Mouse (Mus musculus) common myeloid progenitor, adult 5-6 weeks (primary cell): ENCODE data around the gene Chl1. TPM values are rescaled to one million over a fixed set of nuclear protein-coding genes. Genes with fewer than 3 reads are reported as not detected.

Experiments used
- ATAC-seq: replicated peaks from 2 replicates; pipeline ENCODE4 v1.8.0; 2016; ENCODE audit warnings: low read depth, mild to moderate bottlenecking, moderate TSS enrichment, inconsistent platforms; ENCODE audit not compliant: poor library complexity, severe bottlenecking
- total RNA-seq: library from RNA; stranded (forward); fragments of 200-1000, 187-1606 nt; gene quantifications from 2 replicates; pipeline ENCODE4 v1.2.3, GENCODE M21; 2017

Chl1 gene
- not detected in 2 replicates for total RNA-seq

DNA sequence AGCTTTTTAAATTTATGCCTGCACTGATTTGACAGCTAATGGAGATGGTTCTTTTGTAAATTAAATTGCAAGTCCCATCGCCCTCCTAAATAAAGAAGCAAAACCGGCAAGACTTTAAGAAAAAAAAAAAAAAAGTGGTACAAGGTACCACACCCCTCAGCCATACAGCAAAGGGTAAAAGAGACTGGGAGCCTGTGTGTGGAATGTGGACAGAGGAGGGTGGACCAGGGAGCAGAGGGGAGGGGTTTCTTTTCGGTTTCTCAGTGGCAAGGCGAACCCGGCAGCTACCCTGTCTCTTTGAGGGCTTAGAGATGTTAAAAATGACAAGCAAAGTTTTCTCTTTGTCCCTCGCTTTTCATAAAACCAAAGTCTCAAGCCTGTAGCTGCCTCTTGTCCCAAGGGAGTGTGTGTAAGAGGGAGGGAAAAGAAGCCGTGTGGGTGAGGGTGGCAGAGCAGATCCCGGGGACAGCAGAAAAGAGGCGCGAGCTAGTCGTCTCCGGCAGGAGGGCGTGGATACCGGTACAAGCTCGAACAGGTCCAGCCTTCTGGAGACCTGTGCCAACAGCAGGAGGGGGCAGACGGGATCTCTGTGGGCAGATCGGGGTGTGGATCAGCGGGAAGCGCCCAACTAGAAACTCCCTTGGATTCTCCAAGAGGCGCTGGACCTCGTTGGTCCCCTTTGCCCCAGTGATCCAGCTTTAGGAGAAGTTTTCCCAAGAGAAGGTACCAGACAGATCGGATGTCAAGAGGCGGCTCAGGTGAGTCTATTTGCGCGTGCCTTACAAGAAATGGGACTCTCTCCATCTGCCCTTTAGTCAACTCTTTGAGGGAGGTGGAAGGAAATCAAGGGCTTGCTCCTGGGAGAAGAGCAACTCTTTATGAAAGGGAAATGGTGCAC lies at the start of gene Chl1:
Chl1 (plus strand) TSS at position 195 of the 898 bp plus-strand sequence.
- ATAC-seq, result peak; percentile 67

GRCm38 (mm10) chr6:103465479-103466080 lies 44.8 kb upstream of the Chl1 start:
- ATAC-seq, result peak; percentile 99

DNA sequence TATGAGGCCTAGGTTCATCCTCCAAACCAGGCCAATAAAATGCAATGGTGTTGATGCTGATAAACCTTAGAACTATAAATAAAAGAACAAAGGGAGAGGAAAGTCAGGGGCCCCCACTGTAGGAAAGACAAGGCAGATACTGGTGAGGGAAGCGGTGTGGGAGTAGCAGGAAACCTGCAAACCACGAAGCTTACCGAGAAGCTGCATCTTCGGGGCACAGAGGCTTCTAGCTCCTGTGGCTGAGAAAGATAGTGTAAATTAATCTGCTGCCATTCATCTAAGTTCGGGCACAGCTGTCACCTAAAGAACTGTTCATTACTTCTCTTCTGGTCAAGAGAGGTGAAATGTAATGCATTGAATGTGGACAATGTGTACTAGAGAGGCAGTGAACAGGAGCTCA lies 37.1 kb upstream of the Chl1 start:
- ATAC-seq, result peak; percentile 92

- no peak for ATAC-seq
Measured at GRCm38 (mm10) chr6:103487199-103487598, 23.2 kb upstream of the Chl1 start.

GRCm38 (mm10) chr6:103498404-103498803 lies 12.0 kb upstream of the Chl1 start:
- no peak for ATAC-seq

DNA sequence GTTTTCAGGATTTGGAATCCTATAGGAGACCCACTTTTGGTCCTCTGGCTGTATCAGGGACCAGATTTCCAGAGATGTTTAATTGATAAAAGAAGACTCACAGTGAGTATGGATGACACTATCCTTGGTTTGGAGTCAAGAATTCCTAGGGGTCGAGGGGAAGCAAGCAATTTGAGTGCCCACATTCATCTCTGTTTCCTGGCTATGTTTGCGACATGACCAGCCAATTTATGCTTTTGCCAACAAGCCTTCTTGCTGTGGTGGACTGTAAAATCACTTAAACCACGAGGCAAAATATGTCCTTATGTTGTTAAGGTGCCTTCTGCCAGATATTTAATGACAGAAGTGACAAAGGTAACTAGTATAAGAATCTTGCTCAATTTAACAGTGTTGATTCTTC lies 6.3 kb upstream of the Chl1 start:
- ATAC-seq, result no peak

DNA sequence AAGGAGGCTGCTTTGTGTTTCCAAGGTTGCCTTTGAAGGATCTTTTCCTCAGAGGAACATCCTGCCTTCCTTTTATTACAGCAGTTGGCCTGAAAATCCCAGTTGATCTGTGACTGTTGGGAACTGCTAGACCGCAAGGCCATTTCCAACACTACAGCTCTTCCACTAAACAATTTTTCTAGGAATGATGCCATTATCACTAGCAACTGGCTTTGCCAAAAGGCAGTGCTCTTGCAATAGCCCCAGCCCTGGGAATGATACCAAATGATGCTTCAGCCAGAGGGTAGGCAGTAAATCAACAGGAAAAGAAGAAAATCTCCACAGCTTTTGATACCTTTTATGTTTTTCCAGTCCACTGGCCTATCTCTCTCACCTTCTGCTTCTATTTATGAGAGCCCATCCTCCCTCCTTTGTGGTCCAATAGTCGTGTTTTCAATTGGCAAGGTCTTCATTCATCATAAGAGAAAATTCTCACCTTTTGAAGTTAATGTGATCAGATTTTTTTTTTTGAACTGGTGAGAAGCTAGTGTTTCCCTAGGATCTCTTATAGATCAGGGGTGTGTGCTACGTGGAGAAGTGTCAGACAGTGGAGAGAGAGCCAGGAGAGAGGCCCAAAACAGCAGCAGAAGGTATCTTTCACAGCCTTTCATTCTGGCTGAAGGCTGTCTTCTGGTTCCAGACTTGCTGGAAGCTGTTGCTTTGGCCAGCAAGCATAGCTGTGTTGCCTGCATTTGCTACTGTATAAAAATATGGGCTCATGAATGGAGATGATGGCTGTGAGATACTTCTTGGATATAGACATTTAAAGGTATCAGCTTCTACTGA lies 2.4 kb upstream of the Chl1 start:
- ATAC-seq, result no peak

DNA sequence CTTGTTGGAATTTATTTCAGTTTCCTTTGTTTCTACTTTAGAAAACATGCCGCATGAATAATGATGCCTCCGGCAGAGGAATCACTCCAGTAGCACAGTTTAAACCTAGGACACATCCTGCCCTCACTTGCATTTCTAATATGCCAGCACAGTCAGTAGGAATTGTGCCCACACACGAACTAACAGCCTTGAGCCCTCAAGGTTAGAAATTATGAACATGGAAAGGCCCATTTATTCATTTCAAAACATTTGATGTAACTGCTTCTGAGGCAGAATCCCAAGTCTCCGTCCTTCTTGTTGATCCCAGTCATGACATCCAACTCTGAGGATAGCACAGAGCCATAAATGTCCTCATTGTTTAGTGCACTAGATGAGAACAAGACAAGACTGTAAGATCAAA lies 790 bp upstream of the Chl1 start:
- ATAC-seq, result no peak

- 0 out of 2 replicates have a peak, but pooled peaks have one; percentile 4 for ATAC-seq
Measured at GRCm38 (mm10) chr6:103511290-103511971, 1.0 kb downstream of the Chl1 start.

- ATAC-seq, result peak; percentile 84
Measured at GRCm38 (mm10) chr6:103511972-103512565, 1.7 kb downstream of the Chl1 start.

GRCm38 (mm10) chr6:103512911-103513321 lies 2.5 kb downstream of the Chl1 start:
- no peak for ATAC-seq

DNA sequence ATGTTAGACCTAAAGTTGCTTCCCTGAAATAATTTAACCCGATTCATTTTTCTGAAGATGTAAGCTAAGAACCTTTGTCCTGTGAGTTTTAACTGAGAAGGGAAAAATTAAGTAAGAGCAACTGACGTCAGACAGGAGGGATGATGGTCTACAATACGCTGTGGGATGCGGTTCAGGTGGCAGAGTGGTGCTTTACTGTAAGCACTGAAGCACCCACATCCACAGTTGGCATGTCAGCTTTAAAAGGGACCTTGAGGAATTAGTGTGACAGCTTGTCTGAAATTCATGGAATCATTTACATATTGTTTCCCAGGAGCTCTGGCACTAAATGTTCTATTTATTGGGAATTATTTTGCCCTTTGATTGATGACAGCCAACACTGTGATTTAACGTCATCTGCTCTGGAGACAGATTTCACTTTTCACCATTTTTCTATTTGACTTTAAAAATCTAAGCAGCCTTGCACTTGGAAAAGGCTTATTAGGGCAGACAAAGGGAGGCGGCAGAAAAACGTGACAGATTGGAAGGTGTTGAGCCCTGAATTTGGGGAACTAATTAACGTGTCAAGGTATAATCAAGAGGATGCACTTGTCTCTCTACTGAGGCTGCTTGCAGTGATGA lies 3.3 kb downstream of the Chl1 start:
- ATAC-seq, result no peak

DNA sequence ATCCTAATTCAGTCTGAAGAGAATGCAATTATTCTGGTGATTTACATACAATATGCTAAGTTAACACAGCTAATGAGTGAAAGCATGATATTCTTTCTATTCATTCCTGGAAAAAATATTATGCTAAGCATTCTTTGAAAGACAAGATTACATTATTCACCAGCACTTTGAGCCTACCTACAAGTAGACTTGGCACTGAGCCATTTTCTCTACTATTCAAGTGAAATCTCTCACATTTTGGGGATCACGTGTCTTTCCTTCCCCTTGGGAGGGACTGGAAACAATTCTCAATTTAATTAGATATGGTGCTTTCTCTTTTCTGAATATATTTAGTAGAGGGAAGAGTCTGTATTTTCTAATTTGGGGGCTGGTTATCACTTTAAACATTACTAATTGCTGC lies 4.0 kb downstream of the Chl1 start:
- no peak for ATAC-seq

DNA sequence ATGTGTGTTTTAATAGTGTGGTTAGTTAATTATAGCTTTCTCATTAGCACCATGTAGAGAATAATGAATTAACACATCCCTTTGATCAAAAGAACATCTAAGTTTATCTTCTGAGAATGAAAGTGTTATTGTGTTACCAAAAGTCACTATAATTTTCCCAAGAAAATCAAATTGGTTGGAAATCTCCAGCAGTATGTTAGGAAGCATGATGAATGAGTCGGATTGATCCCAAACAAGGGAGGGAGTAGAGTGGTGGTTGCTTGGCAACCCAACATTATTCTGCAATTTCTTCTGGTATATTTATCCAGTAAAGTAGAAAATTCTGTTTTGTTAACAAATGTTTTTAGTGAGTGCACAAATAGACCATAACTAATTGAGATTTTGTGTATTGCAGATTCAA lies 4.4 kb downstream of the Chl1 start:
- no peak for ATAC-seq

DNA sequence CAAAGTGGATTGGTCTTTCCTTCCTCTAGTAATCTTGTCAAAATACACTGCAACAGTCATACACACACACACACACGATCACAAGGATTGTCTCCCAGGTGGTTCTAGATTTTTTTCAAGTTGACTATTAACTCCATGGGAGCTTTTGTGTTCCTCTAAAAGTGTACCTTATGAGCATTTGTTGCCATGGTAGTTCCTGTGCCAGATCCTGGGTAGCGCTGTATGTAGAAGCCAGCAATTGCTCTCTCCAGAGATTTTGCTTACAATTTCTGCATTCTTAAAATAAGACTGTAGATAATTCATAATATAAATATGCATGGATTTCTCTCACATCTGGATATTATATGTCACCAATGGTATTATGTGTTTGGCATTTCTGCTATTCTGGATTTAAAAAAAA lies 9.2 kb downstream of the Chl1 start:
- ATAC-seq, result no peak

DNA sequence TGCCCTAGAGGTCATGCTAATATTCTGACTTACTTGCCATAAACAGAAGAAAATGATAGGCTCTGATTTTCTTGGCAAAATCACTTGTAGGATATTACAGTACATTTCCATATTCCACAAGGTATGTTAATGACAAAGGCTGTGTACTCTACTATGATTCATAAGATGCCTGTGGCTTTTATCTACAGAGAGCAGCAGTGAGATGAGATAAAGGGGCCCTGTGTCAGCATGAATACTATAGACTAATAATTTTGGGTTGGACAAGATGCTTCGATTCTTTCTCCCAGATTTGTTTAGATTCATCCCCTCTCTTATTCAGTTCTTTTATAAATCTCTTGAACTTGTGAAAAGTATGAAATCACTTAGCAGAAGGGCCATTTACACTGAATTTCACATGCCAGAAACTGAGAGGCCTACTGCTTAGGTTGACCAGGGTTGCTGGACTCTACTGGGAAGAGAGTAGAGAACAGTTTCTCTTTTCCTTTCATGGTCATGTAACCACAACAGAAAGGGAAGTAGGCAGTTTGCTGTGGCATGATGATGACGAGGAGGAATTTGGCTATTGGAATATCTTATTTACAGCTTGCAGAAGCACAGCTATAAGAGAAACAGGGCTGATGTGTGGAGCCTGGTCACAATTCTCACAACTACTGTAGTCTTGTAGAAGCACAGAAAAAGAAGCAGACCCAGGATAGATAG lies 15.1 kb downstream of the Chl1 start:
- ATAC-seq, result peak; percentile 95

GRCm38 (mm10) chr6:103526945-103527777 lies 16.8 kb downstream of the Chl1 start:
- peak; percentile 33 for ATAC-seq

DNA sequence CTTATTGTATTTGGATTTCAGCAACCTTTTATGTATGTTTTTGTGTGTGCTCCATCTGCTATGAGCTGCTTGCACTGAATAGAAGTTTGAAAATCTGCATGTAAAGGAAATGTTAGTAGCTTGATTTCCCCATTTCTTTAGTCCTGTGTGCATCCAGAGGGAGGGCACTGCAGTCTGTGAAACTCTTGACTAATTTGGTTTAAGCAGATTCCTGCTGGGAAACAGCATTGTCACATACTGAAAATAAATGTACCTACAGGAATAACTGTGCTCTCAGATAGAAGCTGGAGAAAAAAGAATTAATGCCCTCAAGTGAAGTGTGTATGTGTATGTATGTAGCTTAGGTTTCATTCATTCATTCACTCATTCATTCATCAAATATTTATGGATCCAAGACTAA lies 22.7 kb downstream of the Chl1 start:
- ATAC-seq, result no peak
